Mouse (Mus musculus) G1E (cell line): Measurements from ENCODE around the gene Arrdc2.

Experiments
- CTCF ChIP-seq: IDR thresholded peaks from 2 replicates; pipeline ENCODE4 v1.5.1; 2012; ENCODE audit warnings: low read depth, low read length, inconsistent platforms, mixed read lengths
- GATA1 ChIP-seq: IDR thresholded peaks from 2 replicates; pipeline ENCODE4 v1.6.1; 2012; ENCODE audit warnings: borderline replicate concordance, low read length, inconsistent platforms, mixed read lengths

- TF ChIP-seq GATA1 (no peak), CTCF (no peak)
Measured at GRCm38 (mm10) chr8:70794215-70794614, 45.3 kb downstream of the Arrdc2 start.
